Mouse (Mus musculus) adrenal gland (tissue): ENCODE measurements around the gene Pdzrn3.

ENCODE experiments used
- intact Hi-C: fragments of 180-260 bp; cut with DNase I; formaldehyde crosslinking; loops from one replicate; pipeline ENCODE4 v1.15.1; 2025

Gene Pdzrn3

GRCm38 (mm10) chr6:101329499-101329898, 48.2 kb downstream of the Pdzrn3 start:
- intact Hi-C loops, result no loop called here

GRCm38 (mm10) chr6:101328514-101328913, 49.2 kb downstream of the Pdzrn3 start:
- intact Hi-C loops, result no loop called here

- intact Hi-C loops, result no loop called here
Observed at GRCm38 (mm10) chr6:101327741-101328140, 50.0 kb downstream of the Pdzrn3 start.

GRCm38 (mm10) chr6:101327196-101327595, 50.5 kb downstream of the Pdzrn3 start:
- intact Hi-C loops, result no loop called here

GRCm38 (mm10) chr6:101325842-101326639, 51.7 kb downstream of the Pdzrn3 start:
- intact Hi-C loops, result no loop called here

GRCm38 (mm10) chr6:101322580-101322979, 55.1 kb downstream of the Pdzrn3 start:
- intact Hi-C loops, result no loop called here

GRCm38 (mm10) chr6:101320386-101320785, 57.3 kb downstream of the Pdzrn3 start:
- intact Hi-C loops, result no loop called here

- intact Hi-C loops, result no loop called here
Observed at GRCm38 (mm10) chr6:101319374-101319967, 58.2 kb downstream of the Pdzrn3 start.

GRCm38 (mm10) chr6:101318530-101318929, 59.2 kb downstream of the Pdzrn3 start:
- intact Hi-C loops, result no loop called here

- intact Hi-C loops, result no loop called here
Observed at GRCm38 (mm10) chr6:101311446-101311845, 66.3 kb downstream of the Pdzrn3 start.

- intact Hi-C loops, result no loop called here
Observed at GRCm38 (mm10) chr6:101310491-101310890, 67.2 kb downstream of the Pdzrn3 start.

- intact Hi-C loops, result no loop called here
Observed at GRCm38 (mm10) chr6:101307964-101308531, 69.6 kb downstream of the Pdzrn3 start.

GRCm38 (mm10) chr6:101306834-101307233, 70.9 kb downstream of the Pdzrn3 start:
- intact Hi-C loops, result no loop called here

- intact Hi-C loops, result no loop called here
Observed at GRCm38 (mm10) chr6:101305543-101305942, 72.2 kb downstream of the Pdzrn3 start.

- intact Hi-C loops, result no loop called here
Observed at GRCm38 (mm10) chr6:101303959-101304738, 73.5 kb downstream of the Pdzrn3 start.

- intact Hi-C loops, result no loop called here
Observed at GRCm38 (mm10) chr6:101303501-101303900, 74.2 kb downstream of the Pdzrn3 start.

- intact Hi-C loops, result no loop called here
Observed at GRCm38 (mm10) chr6:101301154-101301553, 76.5 kb downstream of the Pdzrn3 start.

GRCm38 (mm10) chr6:101299434-101299833, 78.3 kb downstream of the Pdzrn3 start:
- intact Hi-C loops, result no loop called here

GRCm38 (mm10) chr6:101297563-101298520, 79.9 kb downstream of the Pdzrn3 start:
- intact Hi-C loops, result no loop called here

GRCm38 (mm10) chr6:101296997-101297396, 80.7 kb downstream of the Pdzrn3 start:
- intact Hi-C loops, result no loop called here

GRCm38 (mm10) chr6:101296280-101296679, 81.4 kb downstream of the Pdzrn3 start:
- intact Hi-C loops, result no loop called here
